Mouse (Mus musculus) heart, embryonic 16.5 days (tissue): ENCODE measurements at regions not wholly inside any gene's neighbourhood (a gene's known extent, or its start where the extent isn't known, plus 50 kb on each side); places are given as distances from the start of the nearest gene placed in this dataset.

Experiments
- ATAC-seq: fragments of 200-750 bp; cut with Nextera tagmentation; replicated peaks from 2 replicates; pipeline ENCODE4 v1.8.0; 2017; ENCODE audit warnings: moderate number of reproducible peaks; ENCODE audit not compliant: insufficient read depth, low FRiP score; ENCODE audit errors: extremely low read depth
- H3K27ac ChIP-seq: fragments of 300-500 bp; sonication (generic); 2 replicates; pipeline ENCODE4 v1.5.1; 2014; ENCODE audit warnings: mild to moderate bottlenecking, low read length, control low read depth, moderate library complexity
- H3K27me3 ChIP-seq: fragments of 300-500 bp; sonication (generic); 2 replicates; pipeline ENCODE4 v1.6.1; 2014; ENCODE audit warnings: low read length, mixed read lengths; ENCODE audit not compliant: control insufficient read depth, insufficient read depth
- H3K36me3 ChIP-seq: fragments of 300-500 bp; sonication (generic); 2 replicates; pipeline ENCODE4 v1.6.1; 2014; ENCODE audit not compliant: control insufficient read depth, insufficient read depth
- H3K4me1 ChIP-seq: fragments of 300-500 bp; sonication (generic); 2 replicates; pipeline ENCODE4 v1.6.1; 2014; ENCODE audit warnings: low read length, mixed read lengths; ENCODE audit not compliant: control insufficient read depth, insufficient read depth
- H3K4me2 ChIP-seq: fragments of 300-500 bp; sonication (generic); 2 replicates; pipeline ENCODE4 v1.6.1; 2014; ENCODE audit warnings: low read depth, mild to moderate bottlenecking, control low read depth, low read length
- H3K4me3 ChIP-seq: fragments of 300-500 bp; sonication (generic); 2 replicates; pipeline ENCODE4 v1.5.1; 2014; ENCODE audit warnings: mild to moderate bottlenecking, control low read depth, low read length
- H3K9ac ChIP-seq: fragments of 300-500 bp; sonication (generic); 2 replicates; pipeline ENCODE4 v1.6.1; 2014; ENCODE audit warnings: low read length, control low read depth
- H3K9me3 ChIP-seq: fragments of 300-500 bp; sonication (generic); replicated peaks from 2 replicates; pipeline ENCODE4 v1.6.1; 2016; ENCODE audit warnings: low read length; ENCODE audit not compliant: control insufficient read depth
- WGBS: fragments of 180-500 bp; shearing (Covaris S2); extraction: QIAGEN DNeasy Blood & Tissue Kit; methylation state at CpG from one replicate; pipeline ENCODE4 v1.1.7; 2014; 5-methylcytosine and 5-hydroxymethylcytosine counted together

- H3K4me2 ChIP-seq, result no peak overlapping the region
- no peak for ATAC-seq
- WGBS, result 74% methylated on average over 6 of the region's 6 CpGs
- no peaks in the 10 kb centered on the region for H3K4me1 ChIP-seq
- no peaks in the 10 kb centered on the region for H3K9me3 ChIP-seq
- no peak overlapping the region for H3K9ac ChIP-seq
- H3K4me3 ChIP-seq, result no peak overlapping the region
- H3K27ac ChIP-seq, result no peak overlapping the region
- H3K36me3 ChIP-seq, result no peaks in the 10 kb centered on the region
- H3K27me3 ChIP-seq, result no peaks in the 10 kb centered on the region
Observed at GRCm38 (mm10) chr6:89257416-89257815, 105.0 kb downstream of the Plxna1 start.

- 67% methylated on average over 4 of the region's 4 CpGs for WGBS
- no peaks in the 10 kb centered on the region for H3K4me1 ChIP-seq
- no peak for ATAC-seq
- no peaks in the 10 kb centered on the region for H3K36me3 ChIP-seq
- no peak overlapping the region for H3K4me2 ChIP-seq
- no peak overlapping the region for H3K4me3 ChIP-seq
- no peaks in the 10 kb centered on the region for H3K9me3 ChIP-seq
- no peak overlapping the region for H3K27ac ChIP-seq
- no peaks in the 10 kb centered on the region for H3K27me3 ChIP-seq
- no peak overlapping the region for H3K9ac ChIP-seq
Observed at GRCm38 (mm10) chr6:89258140-89258539, 104.3 kb downstream of the Plxna1 start.

- Histone ChIP-seq H3K27ac (no peak overlapping the region), H3K9ac (no peak overlapping the region), H3K27me3 (no peaks in the 10 kb centered on the region), H3K4me1 (no peaks in the 10 kb centered on the region), H3K9me3 (no peaks in the 10 kb centered on the region), H3K36me3 (no peaks in the 10 kb centered on the region), H3K4me2 (no peak overlapping the region), H3K4me3 (no peak overlapping the region)
- ATAC-seq, result no peak
- WGBS, result 69% methylated on average over 11 of the region's 11 CpGs
Observed at GRCm38 (mm10) chr6:89259406-89259994, 102.9 kb downstream of the Plxna1 start.

DNA sequence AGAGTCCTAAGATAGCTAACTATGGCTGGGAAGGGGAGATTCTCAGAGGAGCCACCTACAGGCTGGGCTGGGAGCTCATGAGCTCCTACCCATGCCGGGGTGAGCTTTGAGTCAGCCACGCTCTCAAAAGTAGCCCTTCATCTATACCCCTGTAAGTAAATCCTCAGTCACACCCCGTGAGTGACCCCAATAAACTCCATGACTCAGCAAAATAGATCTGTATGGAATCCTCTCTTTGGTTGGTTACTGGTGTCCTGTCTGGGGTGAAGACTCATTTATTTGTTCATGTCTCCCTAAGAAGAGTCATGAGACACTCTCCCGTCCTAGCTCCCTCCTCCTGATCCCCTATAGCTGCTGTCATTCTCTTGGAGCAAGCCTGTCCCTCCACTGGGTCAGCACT is 99.5 kb downstream of the Plxna1 start:
- 67% methylated on average over 4 of the region's 4 CpGs for WGBS
- Histone ChIP-seq H3K4me1 (no peaks in the 10 kb centered on the region), H3K9ac (no peak overlapping the region), H3K36me3 (no peaks in the 10 kb centered on the region), H3K9me3 (no peaks in the 10 kb centered on the region), H3K4me2 (no peak overlapping the region), H3K27me3 (no peaks in the 10 kb centered on the region), H3K4me3 (no peak overlapping the region), H3K27ac (no peak overlapping the region)
- ATAC-seq, result no peak

- ATAC-seq, result no peak
- WGBS, result 58% methylated on average over 3 of the region's 3 CpGs
Observed at GRCm38 (mm10) chr6:89265296-89265695, 97.1 kb downstream of the Plxna1 start.

More at GRCm38 (mm10) chr6:89265296-89265695, 97.1 kb downstream of the Plxna1 start:
- Histone ChIP-seq H3K4me2 (no peak overlapping the region), H3K4me1 (no peaks in the 10 kb centered on the region), H3K27me3 (no peaks in the 10 kb centered on the region), H3K9me3 (0 out of 2 replicates have a peak, but pooled peaks cover 4% of the 10 kb centered on the region), H3K4me3 (no peak overlapping the region), H3K36me3 (no peaks in the 10 kb centered on the region), H3K9ac (no peak overlapping the region), H3K27ac (no peak overlapping the region)
